Mouse (Mus musculus) heart, adult 10 weeks (tissue): Measurements from ENCODE around the gene Slco1a6. TPM values are rescaled to one million over a fixed set of nuclear protein-coding genes. Genes with fewer than 3 reads are reported as not detected.

Experiments
- polyA plus RNA-seq: library from polyadenylated mRNA; stranded (reverse); fragments of 350-450 nt; fragmentation: Illumina TruSeq; extraction: RNeasy Lipid Tissue Mini Kit (QIAGEN cat#74804); gene quantifications from one replicate; pipeline ENCODE4 v1.2.3, GENCODE M21; 2014; ENCODE audit warnings: low read depth, low replicate concordance

Slco1a6 gene
- polyA plus RNA-seq, result not detected

GRCm38 (mm10) chr6:142208421-142208820 lies at the start of gene Slco1a6:
Gene Slco1a6 (minus strand): TSS chr6:142208521.

Other genes starting within 250 kb of the Slco1a6 start
- not detected for gene Gm6614, start 197.1 kb downstream of the Slco1a6 start, polyA plus RNA-seq
- gene Iapp, start 89.9 kb upstream of the Slco1a6 start, polyA plus RNA-seq, result not detected
- gene Slco1a5, start 114.5 kb upstream of the Slco1a6 start, polyA plus RNA-seq, result not detected
- gene Pyroxd1, start 137.1 kb upstream of the Slco1a6 start, polyA plus RNA-seq, result 10.7 TPM
- gene Recql, start 178.6 kb upstream of the Slco1a6 start, polyA plus RNA-seq, result 8.8 TPM
- 14.0 TPM for gene Golt1b, start 178.7 kb upstream of the Slco1a6 start, polyA plus RNA-seq
- gene Spx, start 204.9 kb upstream of the Slco1a6 start, polyA plus RNA-seq, result not detected